Mouse (Mus musculus) hematopoietic stem cell, adult 5-6 weeks (primary cell): ENCODE results near the gene Nkpd1. TPM values are rescaled to one million over a fixed set of nuclear protein-coding genes. Genes with fewer than 3 reads are reported as not detected.
"Not testable (repeated sequence)": the region's sequence is repeated elsewhere in the genome, so short reads cannot be mapped to it uniquely, and the experiment has no call there.

ENCODE experiments used
- ATAC-seq, 2 experiments: fragments of 125-278 bp in 1 of 2; replicated peaks in 1 of 2; 2 replicates each; pipeline ENCODE4 v1.8.0; 2016 to 2017; ENCODE audit warnings: inconsistent platforms in 2 of 2, mild to moderate bottlenecking in 2 of 2, moderate number of reproducible peaks in 2 of 2, low read depth in 1 of 2, moderate TSS enrichment in 1 of 2; ENCODE audit not compliant: low FRiP score in 2 of 2, poor library complexity in 2 of 2, severe bottlenecking in 2 of 2, insufficient read depth in 1 of 2, low TSS enrichment in 1 of 2
- total RNA-seq: library from RNA; stranded (forward); fragments of 172-1452, 232-1000 nt; gene quantifications from 2 replicates; pipeline ENCODE4 v1.2.3, GENCODE M21; 2017

The Nkpd1 gene
- total RNA-seq, 1 experiment from 2014 or later = not detected

GRCm38 (mm10) chr7:19500420-19501363 is 16.9 kb upstream of the Nkpd1 start:
- peak; percentile 47 to 54 for ATAC-seq

GRCm38 (mm10) chr7:19501658-19502057 is 16.0 kb upstream of the Nkpd1 start:
- no peak for ATAC-seq

GRCm38 (mm10) chr7:19503481-19504068 is 14.1 kb upstream of the Nkpd1 start:
- ATAC-seq = no peak

GRCm38 (mm10) chr7:19506326-19506725 is 11.3 kb upstream of the Nkpd1 start:
- no peak for ATAC-seq

GRCm38 (mm10) chr7:19506969-19507611 is 10.5 kb upstream of the Nkpd1 start:
- ATAC-seq = no peak

GRCm38 (mm10) chr7:19507612-19507981 is 10.0 kb upstream of the Nkpd1 start:
- no peak for ATAC-seq

- peak; percentile 96 for ATAC-seq
These were observed 9.3 kb upstream of the Nkpd1 start, which contains the start of the genes Bloc1s3 and Trappc6a for GRCm38 (mm10) chr7:19508150-19508923. Gene Bloc1s3, minus strand, starts transcription at chr7:19508367. Gene Trappc6a, plus strand, starts transcription at chr7:19508395.

GRCm38 (mm10) chr7:19508924-19509568 is 8.6 kb upstream of the Nkpd1 start:
- ATAC-seq = no peak; a peak in 1 of 4 replicates

- ATAC-seq = no peak
These were observed 7.9 kb upstream of the Nkpd1 start for GRCm38 (mm10) chr7:19509786-19510185.

- not testable (repeated sequence) for ATAC-seq
These were observed 5.7 kb upstream of the Nkpd1 start for GRCm38 (mm10) chr7:19511934-19512333.

- ATAC-seq = no peak
These were observed 5.3 kb upstream of the Nkpd1 start for GRCm38 (mm10) chr7:19512353-19512752.

- no peak for ATAC-seq
These were observed 2.4 kb downstream of the Nkpd1 start for GRCm38 (mm10) chr7:19520032-19520431.

- ATAC-seq = peak; percentile 19 to 35
These were observed 5.5 kb downstream of the Nkpd1 start for GRCm38 (mm10) chr7:19523017-19523756.

GRCm38 (mm10) chr7:19523757-19524419 is 6.2 kb downstream of the Nkpd1 start:
- ATAC-seq = peak; percentile 22 to 43; a peak in 2 of 4 replicates

GRCm38 (mm10) chr7:19524420-19525104 is 6.9 kb downstream of the Nkpd1 start:
- ATAC-seq = no peak
